Mouse (Mus musculus) cerebellum, adult 18-20 months (tissue): ENCODE measurements around the gene Fxyd4.

Source experiments
- DNase-seq, 2 experiments: peaks; one replicate each; pipeline ENCODE4 v3.0.0; 2021

Gene Fxyd4

DNA sequence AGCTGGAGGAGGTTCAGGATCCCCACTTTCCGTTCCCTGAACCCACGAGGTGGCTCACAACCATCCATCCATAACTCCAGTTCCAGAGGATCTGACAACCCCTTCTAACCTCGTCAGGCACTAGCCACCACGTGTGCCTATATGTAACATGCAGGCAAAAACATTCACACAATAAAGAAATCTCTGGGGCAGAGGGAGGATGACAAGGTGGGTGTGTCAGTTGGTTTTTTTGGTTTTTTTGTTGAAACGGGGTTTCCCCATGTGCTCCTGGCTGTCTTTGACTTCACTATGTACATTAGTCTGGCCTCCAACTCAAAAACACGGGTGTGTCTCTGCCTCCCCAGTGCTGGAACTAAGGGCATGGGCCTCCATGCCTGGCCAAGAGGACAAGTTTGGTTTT lies 47.2 kb downstream of the Fxyd4 start:
- DNase-seq: no peak

DNA sequence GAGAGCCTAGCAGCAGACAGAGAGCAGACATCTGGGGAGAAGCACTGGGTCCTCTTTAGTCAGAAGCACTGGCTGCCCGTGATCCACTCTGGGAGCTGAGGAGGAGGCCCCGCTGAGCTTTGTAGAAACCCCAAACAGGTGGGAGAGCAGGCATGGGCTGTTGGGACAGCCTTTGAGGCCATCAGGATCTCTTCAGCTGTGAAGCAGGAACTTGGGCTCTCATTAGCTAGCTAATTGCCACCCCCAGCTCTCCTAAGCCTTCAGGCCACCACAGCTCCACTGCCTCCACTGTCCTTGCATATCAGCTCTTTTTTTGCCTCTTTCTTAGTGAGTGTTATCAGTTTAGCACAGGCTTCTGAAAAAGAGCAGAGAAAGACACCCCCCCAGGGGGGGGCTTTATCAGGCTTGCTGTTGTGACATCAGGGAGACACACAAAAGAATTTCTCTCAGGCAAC lies 48.8 kb downstream of the Fxyd4 start:
- no peak for DNase-seq

DNA sequence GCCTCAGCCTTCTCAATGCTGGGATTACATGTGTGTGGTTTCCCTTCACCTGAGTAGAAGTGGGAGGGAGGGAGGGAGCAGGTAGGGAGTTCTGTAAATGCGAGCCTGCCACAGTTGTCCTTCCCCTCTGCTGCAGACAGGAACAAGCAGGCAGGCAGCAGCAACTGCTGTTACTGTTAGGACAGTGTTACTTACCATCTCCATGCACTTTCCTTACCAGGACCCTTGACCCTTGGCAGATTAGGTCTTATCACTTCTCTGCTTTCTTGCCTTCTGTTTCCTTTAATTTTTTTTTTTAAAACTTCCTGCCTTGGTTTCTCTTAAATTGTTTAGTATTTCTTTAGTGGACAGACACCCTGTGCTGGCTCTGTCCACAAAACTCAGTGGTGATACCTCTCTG lies 49.5 kb downstream of the Fxyd4 start:
- DNase-seq: no peak

DNA sequence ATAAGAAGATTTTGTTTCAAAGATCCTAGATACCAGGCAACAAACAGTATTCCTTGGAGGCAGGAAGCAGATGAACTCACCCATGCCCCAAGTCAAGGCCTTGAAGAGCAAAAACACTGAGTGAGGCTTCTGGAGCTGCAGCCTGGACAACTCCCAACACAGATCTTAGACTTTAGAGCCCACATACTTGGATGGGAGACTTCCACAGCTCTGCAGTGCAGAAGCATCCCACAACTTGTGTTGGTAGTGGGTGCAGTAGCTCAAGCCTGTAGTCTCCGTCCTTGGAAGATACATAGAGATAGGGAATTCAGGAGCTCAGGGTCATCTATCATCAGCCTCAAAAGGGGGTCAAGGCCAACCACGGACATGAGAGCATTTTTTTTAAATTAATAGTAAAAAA lies 51.5 kb downstream of the Fxyd4 start:
- no peak for DNase-seq
